In the genomic region with DNA sequence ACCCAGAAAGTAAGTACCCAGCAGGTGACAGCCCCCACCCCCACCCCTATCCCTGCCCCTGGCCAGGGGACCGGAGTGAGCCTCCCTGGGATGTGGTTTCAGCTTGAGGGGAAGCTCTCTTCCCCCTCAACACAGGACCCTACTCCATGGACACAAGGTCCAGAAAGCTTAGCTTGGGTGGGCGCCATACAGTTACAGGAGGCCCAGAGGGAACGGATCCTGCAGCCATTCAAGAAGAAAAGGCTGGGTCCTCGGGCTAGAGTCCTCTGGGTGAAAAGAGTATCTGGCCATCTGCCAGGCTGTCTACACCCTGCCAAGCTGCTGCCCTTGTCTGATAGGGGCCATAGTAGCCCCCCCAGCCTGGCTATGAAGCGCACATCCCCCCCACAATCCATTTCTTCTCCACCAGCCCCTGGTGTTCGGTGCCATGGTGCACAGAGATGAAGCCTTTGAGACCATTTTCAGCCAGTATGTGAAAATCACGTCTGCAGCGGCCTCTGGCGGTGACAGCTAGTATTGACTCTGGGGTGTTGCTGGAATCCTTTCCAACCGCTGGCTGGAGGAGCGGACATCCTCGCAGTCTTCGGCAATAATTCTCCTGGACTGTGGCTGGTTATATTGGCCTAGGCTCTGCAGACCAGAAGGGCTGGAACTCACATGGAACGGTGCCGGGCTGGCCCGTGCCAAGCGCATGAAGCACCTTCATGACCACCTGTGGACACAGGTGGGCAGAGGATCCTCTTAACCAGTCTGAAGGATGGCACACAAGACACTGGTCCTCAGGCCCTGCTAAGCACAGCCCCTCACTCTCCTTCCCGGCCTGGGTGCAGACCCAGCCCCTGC, we compare ENCODE assay signal across 8 mouse cellular contexts. TPM values are rescaled to one million over a fixed set of nuclear protein-coding genes. Genes with fewer than 3 reads are reported as not detected.
A peak's percentile ranks its signal among the peaks of the same experiment; 100 is the strongest.
DNase-seq lines count a peak whose midpoint lies in the region; ATAC-seq and TF ChIP-seq lines count a peak whose summit lies in the region.

No protein-coding gene starts in this region.

- H3K9ac ChIP-seq in hindbrain, postnatal 0 days (replicated peaks; ENCODE audit: low read length), result no peak overlapping the region

- no peak overlapping the region for H3K4me3 ChIP-seq in hindbrain, postnatal 0 days (ENCODE audit: low read length)

- no peaks in the 10 kb centered on the region for H3K4me1 ChIP-seq in hindbrain, postnatal 0 days (ENCODE audit: insufficient read depth, low read length)

- no peak overlapping the region for H3K4me2 ChIP-seq in hindbrain, postnatal 0 days (ENCODE audit: low read depth, low read length)

- H3K9me3 ChIP-seq in hindbrain, postnatal 0 days (ENCODE audit: low read length), result no peaks in the 10 kb centered on the region

- ATAC-seq in hindbrain, postnatal 0 days, result peak; percentile 80
- ATAC-seq in megakaryocyte progenitor cell, adult 5-6 weeks (replicated peaks; ENCODE audit: poor library complexity), result peak; percentile 86

- DNase-seq in R1 (ENCODE audit: low read depth, low spot score), result peak; percentile 80
- peak; percentile 84 for DNase-seq in cerebellum, adult 9-10 months
- DNase-seq in frontal cortex, postnatal 10 days (ENCODE audit: low spot score in 2 of 2), result peak; percentile 67 to 85
- peak; percentile 93 for DNase-seq in hindbrain, postnatal 0 days (ENCODE audit: low spot score)
- peak; percentile 76 for DNase-seq in left cerebral cortex, adult 11 months (ENCODE audit: low spot score)
- peak; percentile 92 to 95 for DNase-seq in right cerebral cortex, adult 2 months (ENCODE audit: low spot score in 2 of 2)
- DNase-seq in urinary bladder, postnatal 14 days (ENCODE audit: low spot score), result peak; percentile 89

- peak overlapping the region; percentile 66; the same call in 1 of the 2 replicates for H3K27ac ChIP-seq in hindbrain, postnatal 0 days

- WGBS in hindbrain, postnatal 0 days, result 33% methylated on average over 18 of the region's 18 CpGs

- no peaks in the 10 kb centered on the region for H3K27me3 ChIP-seq in hindbrain, postnatal 0 days (ENCODE audit: insufficient read depth, low read length)

- TF ChIP-seq CTCF in hindbrain, postnatal 0 days (IDR thresholded peaks at IDR 0.05; ENCODE audit: low read depth), result peak; percentile 97

- H3K36me3 ChIP-seq in hindbrain, postnatal 0 days (ENCODE audit: insufficient read depth, low read length), result peaks cover 48% of the 10 kb centered on the region

RNA-seq across cellular contexts. Expression of a gene that starts 50.8 kb away (rescaled TPM):
- 46.3 and 52.1 TPM in 2 replicates for total RNA-seq in hindbrain, postnatal 0 days (2014; rRNA removed)
- polyA plus RNA-seq in hindbrain, postnatal 0 days (2015; fragmentation: Nextera tagmentation; extraction: Ambion mirVana), result 23.4 and 23.6 TPM in 2 replicates
- total RNA-seq in megakaryocyte progenitor cell, adult 5-6 weeks (2015), result 25.0 and 26.5 TPM in 2 replicates
- 37.6 and 45.7 TPM in 2 replicates for total RNA-seq in megakaryocyte progenitor cell, adult 5-6 weeks (2017)
